Comparison of ENCODE assay signal across 11 mouse cellular contexts in genomic region chr2:38771478-38771797, GRCm38 (mm10). TPM values are rescaled to one million over a fixed set of nuclear protein-coding genes. Genes with fewer than 3 reads are reported as not detected.
DNase-seq lines count a peak whose midpoint lies in the region; ATAC-seq and TF ChIP-seq lines count a peak whose summit lies in the region.
"Had no signal": no experiment of that assay in that cellular context is flagged by ENCODE, and none has a peak within 500 bp of the region (broad histone marks: within the 10 kb centered on the region; RNA-seq: fewer than 3 reads in every experiment).

No protein-coding gene starts in this region.

- no peaks in the 10 kb centered on the region for H3K27me3 ChIP-seq in lung, embryonic 14.5 days (ENCODE audit: insufficient read depth, low read length)
- H3K27me3 ChIP-seq in stomach, embryonic 15.5 days (replicated peaks) = no peaks in the 10 kb centered on the region
- H3K27me3 ChIP-seq in midbrain, embryonic 16.5 days (ENCODE audit: control insufficient read depth, insufficient read depth, low read depth, low read length) = no peaks in the 10 kb centered on the region
- H3K27me3 ChIP-seq: midbrain, embryonic 13.5 days had no signal

- no peak overlapping the region for H3K4me3 ChIP-seq in lung, embryonic 14.5 days (ENCODE audit: low read depth, low read length)
- H3K4me3 ChIP-seq in lung, adult 2 months (replicated peaks; ENCODE audit: extremely low read depth, low read depth, low read length) = no peak overlapping the region
- H3K4me3 ChIP-seq in stomach, embryonic 15.5 days (replicated peaks) = no peak overlapping the region
- no peak overlapping the region for H3K4me3 ChIP-seq in midbrain, embryonic 16.5 days (ENCODE audit: low read depth, low read length)
- H3K4me3 ChIP-seq: midbrain, embryonic 13.5 days had no signal

- DNase-seq in cerebellum, adult 9-10 months = peak; percentile 11
- no peak for DNase-seq in cerebellum, postnatal 36 days
- peak; percentile 71 for DNase-seq in lung, embryonic 14.5 days
- no peak for DNase-seq in lung, adult 2 months
- DNase-seq in forelimb bud, embryonic 11.5 days (ENCODE audit: low read depth, low spot score) = peak; percentile 89
- no peak for DNase-seq in left cerebral cortex, adult 11 months (ENCODE audit: low spot score)
- DNase-seq: kidney, postnatal 14 days had no signal

- WGBS in lung, embryonic 14.5 days = 22% methylated on average over 2 of the region's 2 CpGs
- 36% methylated on average over 2 of the region's 2 CpGs for WGBS in lung, adult 2 months
- 36% methylated on average over 2 of the region's 2 CpGs for WGBS in stomach, embryonic 15.5 days
- WGBS in midbrain, embryonic 16.5 days = 88% methylated on average over 2 of the region's 2 CpGs

- ATAC-seq in lung, embryonic 14.5 days (ENCODE audit: insufficient read depth) = peak; percentile 73
- ATAC-seq in stomach, embryonic 15.5 days (ENCODE audit: insufficient read depth, low FRiP score, low read depth) = peak; percentile 53; the same call in 1 of the 2 replicates
- no peak for ATAC-seq in midbrain, embryonic 16.5 days
- ATAC-seq: CD4-positive, CD25-positive, alpha-beta regulatory T cell, adult 4 months; midbrain, embryonic 13.5 days had no signal

- H3K27ac ChIP-seq in lung, embryonic 14.5 days (ENCODE audit: low read depth) = no peak overlapping the region
- no peak overlapping the region for H3K27ac ChIP-seq in stomach, embryonic 15.5 days
- H3K27ac ChIP-seq in midbrain, embryonic 16.5 days (ENCODE audit: low read length) = no peak overlapping the region
- H3K27ac ChIP-seq: midbrain, embryonic 13.5 days had no signal

- no peaks in the 10 kb centered on the region for H3K36me3 ChIP-seq in lung, embryonic 14.5 days (ENCODE audit: insufficient read depth)
- no peaks in the 10 kb centered on the region for H3K36me3 ChIP-seq in stomach, embryonic 15.5 days
- H3K36me3 ChIP-seq in midbrain, embryonic 16.5 days (ENCODE audit: control insufficient read depth, insufficient read depth, low read length) = no peaks in the 10 kb centered on the region
- H3K36me3 ChIP-seq: midbrain, embryonic 13.5 days had no signal

- no peak overlapping the region for H3K9ac ChIP-seq in lung, embryonic 14.5 days
- no peak overlapping the region for H3K9ac ChIP-seq in stomach, embryonic 15.5 days
- H3K9ac ChIP-seq in midbrain, embryonic 16.5 days (ENCODE audit: low read depth, low read length) = no peak overlapping the region
- H3K9ac ChIP-seq: midbrain, embryonic 13.5 days had no signal

- TF ChIP-seq POLR2A in lung, adult 2 months (IDR thresholded peaks at IDR 0.05; ENCODE audit: borderline replicate concordance, extremely low read depth, low read depth, low read length) = no peak

- TF ChIP-seq CTCF in lung, embryonic 14.5 days (IDR thresholded peaks at IDR 0.05; ENCODE audit: low read depth) = no peak
- no peak for TF ChIP-seq CTCF in lung, adult 2 months (IDR thresholded peaks at IDR 0.05; ENCODE audit: insufficient read depth, low read length)

- H3K4me1 ChIP-seq in lung, embryonic 14.5 days (ENCODE audit: insufficient read depth) = no peaks in the 10 kb centered on the region
- H3K4me1 ChIP-seq in lung, adult 2 months (ENCODE audit: control insufficient read depth, insufficient read depth, low read length) = peaks cover 4% of the 10 kb centered on the region
- H3K4me1 ChIP-seq in stomach, embryonic 15.5 days = 0 out of 2 replicates have a peak, but pooled peaks cover 4% of the 10 kb centered on the region
- no peaks in the 10 kb centered on the region for H3K4me1 ChIP-seq in midbrain, embryonic 16.5 days (ENCODE audit: control insufficient read depth, insufficient read depth, low read length)
- H3K4me1 ChIP-seq: midbrain, embryonic 13.5 days had no signal

- no peak overlapping the region for H3K4me2 ChIP-seq in lung, embryonic 14.5 days
- H3K4me2 ChIP-seq in stomach, embryonic 15.5 days = no peak overlapping the region
- no peak overlapping the region for H3K4me2 ChIP-seq in midbrain, embryonic 16.5 days (ENCODE audit: low read length)
- H3K4me2 ChIP-seq: midbrain, embryonic 13.5 days had no signal

- no peaks in the 10 kb centered on the region for H3K9me3 ChIP-seq in lung, embryonic 14.5 days (ENCODE audit: low read depth, low read length)
- no peaks in the 10 kb centered on the region for H3K9me3 ChIP-seq in stomach, embryonic 15.5 days
- H3K9me3 ChIP-seq in midbrain, embryonic 16.5 days (replicated peaks; ENCODE audit: control insufficient read depth, low read length, poor library complexity, severe bottlenecking) = no peaks in the 10 kb centered on the region
- H3K9me3 ChIP-seq: midbrain, embryonic 13.5 days had no signal

RNA-seq across cellular contexts. Expression of gene Nr5a1, which starts 57.1 kb away (rescaled TPM):
- polyA plus RNA-seq in lung, embryonic 14.5 days (2014; fragmentation: Nextera tagmentation; extraction: Ambion mirVana) = 0.14 and 0.29 TPM in 2 replicates
- 0.04 TPM in 1 of 2 replicates, not detected in the other for polyA plus RNA-seq in lung, adult 2 months (2012; rRNA removed)
- polyA plus RNA-seq in stomach, embryonic 15.5 days (2015; fragmentation: Nextera tagmentation; extraction: Ambion mirVana) = 1.1 and 1.2 TPM in 2 replicates
- 0.25 and 1.5 TPM in 2 replicates for polyA plus RNA-seq in midbrain, embryonic 16.5 days (2015; fragmentation: Nextera tagmentation; extraction: Ambion mirVana)
- polyA plus RNA-seq: CD4-positive, CD25-positive, alpha-beta regulatory T cell, adult 4 months had no signal

Comparison
In these comparisons a context has a peak if more than half of its experiments do, and no peak if none do; other contexts are left out.
1. DNase-seq: peak in cerebellum, adult 9-10 months (single experiment), lung, embryonic 14.5 days (single experiment) and forelimb bud, embryonic 11.5 days (single experiment); none in cerebellum, postnatal 36 days (0 of 2), lung, adult 2 months (single experiment) and left cerebral cortex, adult 11 months (single experiment).